Mouse (Mus musculus): Measurements from ENCODE around the gene Arvcf.

DNA sequence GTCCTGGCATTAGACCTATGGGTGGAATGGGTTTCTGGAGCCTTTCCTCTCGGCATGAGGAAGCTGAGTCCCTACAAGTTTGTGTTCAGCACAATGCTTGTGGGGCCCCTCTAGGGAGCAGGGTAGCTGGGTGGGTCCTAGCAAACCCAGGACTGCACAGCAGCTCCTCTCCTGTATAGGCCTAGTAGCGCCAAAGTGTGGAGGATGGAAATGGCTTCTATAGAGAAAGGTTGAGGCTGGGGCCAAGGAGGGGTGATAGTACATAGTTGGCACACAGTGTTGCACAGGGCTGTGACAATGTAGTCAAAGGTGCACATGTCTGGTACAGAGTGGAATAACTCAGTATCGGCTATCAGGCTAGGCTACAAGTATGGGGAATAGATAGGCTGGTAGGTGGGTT lies 46.1 kb downstream of the Arvcf start:
- TF ChIP-seq CTCF (IDR thresholded peaks at IDR 0.05; ENCODE audit: low read depth): no peak
- TF ChIP-seq EP300 (IDR thresholded peaks at IDR 0.05; ENCODE audit: low read depth): no peak

All from liver, postnatal 0 days (tissue).